In genomic region chr4:22498102-22498957, GRCm38 (mm10) we compare ENCODE assay signal across 8 mouse cellular contexts. TPM values are rescaled to one million over a fixed set of nuclear protein-coding genes. Genes with fewer than 3 reads are reported as not detected.
DNase-seq lines count a peak whose midpoint lies in the region; ATAC-seq and TF ChIP-seq lines count a peak whose summit lies in the region.

No protein-coding gene starts in this region.

- H3K9ac ChIP-seq in kidney, embryonic 15.5 days = no peak overlapping the region
- no peak overlapping the region for H3K9ac ChIP-seq in liver, embryonic 15.5 days
- no peak overlapping the region for H3K9ac ChIP-seq in stomach, embryonic 15.5 days

- peaks cover 77% of the 10 kb centered on the region for H3K27me3 ChIP-seq in kidney, embryonic 15.5 days
- H3K27me3 ChIP-seq in liver, embryonic 15.5 days = peaks cover 67% of the 10 kb centered on the region
- peaks cover 64% of the 10 kb centered on the region for H3K27me3 ChIP-seq in stomach, embryonic 15.5 days (replicated peaks)

- TF ChIP-seq CTCF in cortical plate, adult 2 months (IDR thresholded peaks at IDR 0.05; ENCODE audit: extremely low read depth, insufficient read depth, low read length) = no peak

- peaks cover 21% of the 10 kb centered on the region for H3K4me1 ChIP-seq in kidney, embryonic 15.5 days
- no peaks in the 10 kb centered on the region for H3K4me1 ChIP-seq in cortical plate, adult 2 months (ENCODE audit: control insufficient read depth, insufficient read depth, low read length)
- H3K4me1 ChIP-seq in liver, embryonic 15.5 days (replicated peaks) = 0 out of 2 replicates have a peak, but pooled peaks cover 3% of the 10 kb centered on the region
- H3K4me1 ChIP-seq in stomach, embryonic 15.5 days = peaks cover 7% of the 10 kb centered on the region

- H3K27ac ChIP-seq in kidney, embryonic 15.5 days = no peak overlapping the region
- peak overlapping the region; percentile 75 for H3K27ac ChIP-seq in cortical plate, adult 2 months (ENCODE audit: insufficient read depth, low read length)
- H3K27ac ChIP-seq in liver, embryonic 15.5 days (replicated peaks) = no peak overlapping the region
- H3K27ac ChIP-seq in stomach, embryonic 15.5 days = no peak overlapping the region

- ATAC-seq in kidney, embryonic 15.5 days (replicated peaks; ENCODE audit: low FRiP score) = 0 out of 2 replicates have a peak, but pooled peaks have one; percentile 47
- peak; percentile 31; the same call in 1 of the 2 replicates for ATAC-seq in liver, embryonic 15.5 days (ENCODE audit: insufficient read depth)
- ATAC-seq in stomach, embryonic 15.5 days (ENCODE audit: insufficient read depth, low FRiP score, low read depth) = no peak

- DNase-seq in kidney, postnatal 10 days = no peak
- DNase-seq in frontal cortex, postnatal 36 days (ENCODE audit: low spot score in 2 of 2) = peak; percentile 57 to 63
- DNase-seq in spleen, postnatal 36 days (ENCODE audit: low spot score in 2 of 2) = no peak
- DNase-seq in gastrocnemius, postnatal 10 days = no peak

- no peaks in the 10 kb centered on the region for H3K36me3 ChIP-seq in kidney, embryonic 15.5 days
- H3K36me3 ChIP-seq in liver, embryonic 15.5 days (replicated peaks) = no peaks in the 10 kb centered on the region
- no peaks in the 10 kb centered on the region for H3K36me3 ChIP-seq in stomach, embryonic 15.5 days

- H3K4me3 ChIP-seq in kidney, embryonic 15.5 days (replicated peaks) = peak overlapping the region; percentile 14
- H3K4me3 ChIP-seq in cortical plate, adult 2 months (ENCODE audit: insufficient read depth, low read length) = peak overlapping the region; percentile 45
- peak overlapping the region; percentile 24 for H3K4me3 ChIP-seq in liver, embryonic 15.5 days (replicated peaks)
- H3K4me3 ChIP-seq in stomach, embryonic 15.5 days (replicated peaks) = peak overlapping the region; percentile 17

- no peak for TF ChIP-seq POLR2A in cortical plate, adult 2 months (IDR thresholded peaks at IDR 0.05; ENCODE audit: extremely low read depth, insufficient read depth, low read length)

- under 1% methylated on average over 45 of the region's 45 CpGs for WGBS in kidney, embryonic 15.5 days
- WGBS in liver, embryonic 15.5 days (ENCODE audit: insufficient replicate concordance) = 1% methylated on average over 45 of the region's 45 CpGs
- WGBS in stomach, embryonic 15.5 days = 1% methylated on average over 45 of the region's 45 CpGs

- no peaks in the 10 kb centered on the region for H3K9me3 ChIP-seq in kidney, embryonic 15.5 days (replicated peaks)
- H3K9me3 ChIP-seq in liver, embryonic 15.5 days (replicated peaks) = no peaks in the 10 kb centered on the region
- H3K9me3 ChIP-seq in stomach, embryonic 15.5 days = no peaks in the 10 kb centered on the region

- peak overlapping the region; percentile 46 for H3K4me2 ChIP-seq in kidney, embryonic 15.5 days
- H3K4me2 ChIP-seq in liver, embryonic 15.5 days = peak overlapping the region; percentile 54
- H3K4me2 ChIP-seq in stomach, embryonic 15.5 days = peak overlapping the region; percentile 43

RNA-seq across cellular contexts. Expression of gene Pou3f2, which starts 10.2 kb away (rescaled TPM):
- polyA plus RNA-seq in kidney, embryonic 15.5 days (2015; fragmentation: Nextera tagmentation; extraction: Ambion mirVana) = 0.05 TPM in 1 of 2 replicates, not detected in the other
- polyA plus RNA-seq in cortical plate, adult 2 months (2012; rRNA removed) = 16.3 and 16.7 TPM in 2 replicates
- polyA plus RNA-seq in liver, embryonic 15.5 days (2015; fragmentation: Nextera tagmentation; extraction: Ambion mirVana) = 0.01 TPM in 1 of 2 replicates, not detected in the other
- polyA plus RNA-seq in stomach, embryonic 15.5 days (2015; fragmentation: Nextera tagmentation; extraction: Ambion mirVana) = 0.03 and 0.12 TPM in 2 replicates
- total RNA-seq in gastrocnemius, postnatal 10 days (2021) = under 1 TPM; 0.14 to 0.18 TPM

Comparison
In these comparisons a context has a peak if more than half of its experiments do, and no peak if none do; other contexts are left out.
1. DNase-seq: peak in frontal cortex, postnatal 36 days (2 of 2); none in kidney, postnatal 10 days (single experiment), spleen, postnatal 36 days (0 of 2) and gastrocnemius, postnatal 10 days (single experiment).
2. RNA of gene Pou3f2, which starts 10.2 kb away (polyA plus RNA-seq): 16.3 to 16.7 TPM in cortical plate, adult 2 months; 0.03 to 0.12 TPM in stomach, embryonic 15.5 days, 0.05 TPM in kidney, embryonic 15.5 days and 0.01 TPM in liver, embryonic 15.5 days; every median in the first group is over 10 times any median in the second.
3. Peak in every context shown above with its lines, with median percentiles within 50 percentile points of each other: H3K4me2 ChIP-seq and H3K4me3 ChIP-seq.